Mouse (Mus musculus) intestine, embryonic 15.5 days (tissue): ENCODE measurements at regions not wholly inside any gene's neighbourhood (a gene's known extent, or its start where the extent isn't known, plus 50 kb on each side); places are given as distances from the start of the nearest gene placed in this dataset.

Experiments used
- ATAC-seq: fragments of 200-750 bp; cut with Nextera tagmentation; 2 replicates; pipeline ENCODE4 v1.8.0; 2017; ENCODE audit warnings: moderate TSS enrichment, moderate library complexity
- H3K27ac ChIP-seq: fragments of 300-500 bp; sonication (generic); 2 replicates; pipeline ENCODE4 v1.5.1; 2015; ENCODE audit warnings: mild to moderate bottlenecking, inconsistent platforms
- H3K27me3 ChIP-seq: fragments of 300-500 bp; sonication (generic); replicated peaks from 2 replicates; pipeline ENCODE4 v1.6.1; 2015; ENCODE audit warnings: inconsistent platforms
- H3K36me3 ChIP-seq: fragments of 300-500 bp; sonication (generic); 2 replicates; pipeline ENCODE4 v1.6.1; 2015; ENCODE audit warnings: inconsistent platforms
- H3K4me1 ChIP-seq: fragments of 300-500 bp; sonication (generic); replicated peaks from 2 replicates; pipeline ENCODE4 v1.6.1; 2015; ENCODE audit warnings: inconsistent platforms
- H3K4me2 ChIP-seq: fragments of 300-500 bp; sonication (generic); replicated peaks from 2 replicates; pipeline ENCODE4 v1.6.1; 2015; ENCODE audit warnings: mild to moderate bottlenecking, inconsistent platforms
- H3K4me3 ChIP-seq: fragments of 300-500 bp; sonication (generic); replicated peaks from 2 replicates; pipeline ENCODE4 v1.5.1; 2015; ENCODE audit warnings: inconsistent platforms
- H3K9ac ChIP-seq: fragments of 300-500 bp; sonication (generic); 2 replicates; pipeline ENCODE4 v1.6.1; 2015; ENCODE audit warnings: inconsistent platforms
- H3K9me3 ChIP-seq: fragments of 300-500 bp; sonication (generic); 2 replicates; pipeline ENCODE4 v1.6.1; 2016; ENCODE audit warnings: inconsistent platforms
- WGBS: fragments of 180-500 bp; shearing (Covaris S2); methylation state at CpG from one replicate; pipeline ENCODE4 v1.1.7; 2015; 5-methylcytosine and 5-hydroxymethylcytosine counted together

GRCm38 (mm10) chr1:57301260-57301979 is 76.0 kb upstream of the 1700066M21Rik start:
- no peak overlapping the region for H3K9ac ChIP-seq
- no peaks in the 10 kb centered on the region for H3K4me1 ChIP-seq
- no peak overlapping the region for H3K4me2 ChIP-seq
- no peak overlapping the region for H3K4me3 ChIP-seq
- no peaks in the 10 kb centered on the region for H3K27me3 ChIP-seq
- no peaks in the 10 kb centered on the region for H3K9me3 ChIP-seq
- WGBS, result 67% methylated on average over 8 of the region's 8 CpGs
- H3K36me3 ChIP-seq, result no peaks in the 10 kb centered on the region
- no peak for ATAC-seq
- no peak overlapping the region for H3K27ac ChIP-seq

GRCm38 (mm10) chr1:57301980-57302331 is 75.5 kb upstream of the 1700066M21Rik start:
- H3K27ac ChIP-seq, result no peak overlapping the region
- H3K36me3 ChIP-seq, result no peaks in the 10 kb centered on the region
- no peak overlapping the region for H3K4me3 ChIP-seq
- WGBS, result 75% methylated on average over 6 of the region's 6 CpGs
- H3K9ac ChIP-seq, result no peak overlapping the region
- H3K9me3 ChIP-seq, result no peaks in the 10 kb centered on the region
- H3K4me1 ChIP-seq, result no peaks in the 10 kb centered on the region
- no peak overlapping the region for H3K4me2 ChIP-seq
- no peak for ATAC-seq
- H3K27me3 ChIP-seq, result no peaks in the 10 kb centered on the region

- Histone ChIP-seq H3K27me3 (no peaks in the 10 kb centered on the region), H3K4me3 (no peak overlapping the region), H3K4me2 (no peak overlapping the region), H3K27ac (no peak overlapping the region), H3K4me1 (no peaks in the 10 kb centered on the region), H3K9ac (no peak overlapping the region), H3K9me3 (no peaks in the 10 kb centered on the region), H3K36me3 (no peaks in the 10 kb centered on the region)
- ATAC-seq, result no peak
- WGBS, result 91% methylated on average over 2 of the region's 2 CpGs
Measured at GRCm38 (mm10) chr1:57304757-57305156, 72.7 kb upstream of the 1700066M21Rik start.

GRCm38 (mm10) chr1:57322535-57322934 is 54.9 kb upstream of the 1700066M21Rik start:
- 81% methylated on average over 2 of the region's 2 CpGs for WGBS

GRCm38 (mm10) chr1:57323118-57323517 is 54.3 kb upstream of the 1700066M21Rik start:
- no peaks in the 10 kb centered on the region for H3K27me3 ChIP-seq
- no peaks in the 10 kb centered on the region for H3K4me1 ChIP-seq
- no peak for ATAC-seq
- H3K9me3 ChIP-seq, result no peaks in the 10 kb centered on the region
- H3K27ac ChIP-seq, result no peak overlapping the region
- WGBS, result 76% methylated on average over 2 of the region's 2 CpGs
- no peak overlapping the region for H3K4me2 ChIP-seq
- H3K36me3 ChIP-seq, result no peaks in the 10 kb centered on the region
- no peak overlapping the region for H3K9ac ChIP-seq
- H3K4me3 ChIP-seq, result no peak overlapping the region

More at GRCm38 (mm10) chr1:57322535-57322934, 54.9 kb upstream of the 1700066M21Rik start:
- Histone ChIP-seq H3K27ac (no peak overlapping the region), H3K9me3 (no peaks in the 10 kb centered on the region), H3K36me3 (no peaks in the 10 kb centered on the region), H3K9ac (no peak overlapping the region), H3K4me2 (no peak overlapping the region), H3K27me3 (no peaks in the 10 kb centered on the region), H3K4me1 (no peaks in the 10 kb centered on the region), H3K4me3 (no peak overlapping the region)
- no peak for ATAC-seq

GRCm38 (mm10) chr1:57325585-57326165 is 51.7 kb upstream of the 1700066M21Rik start:
- 61% methylated on average over 6 of the region's 6 CpGs for WGBS
- ATAC-seq, result no peak
- H3K4me1 ChIP-seq, result no peaks in the 10 kb centered on the region
- H3K27ac ChIP-seq, result no peak overlapping the region
- no peak overlapping the region for H3K4me3 ChIP-seq
- H3K4me2 ChIP-seq, result no peak overlapping the region
- H3K9ac ChIP-seq, result no peak overlapping the region
- H3K27me3 ChIP-seq, result no peaks in the 10 kb centered on the region
- H3K9me3 ChIP-seq, result no peaks in the 10 kb centered on the region
- H3K36me3 ChIP-seq, result no peaks in the 10 kb centered on the region
